Mouse (Mus musculus) embryonic facial prominence, embryonic 12.5 days (tissue): Measurements from ENCODE around the gene Ypel3. TPM values are rescaled to one million over a fixed set of nuclear protein-coding genes. Genes with fewer than 3 reads are reported as not detected.
"Not testable (repeated sequence)": the region's sequence is repeated elsewhere in the genome, so short reads cannot be mapped to it uniquely, and the experiment has no call there.

ENCODE experiments used
- ATAC-seq: fragments of 200-750 bp; cut with Nextera tagmentation; 2 replicates; pipeline ENCODE4 v1.8.0; 2017; ENCODE audit not compliant: insufficient number of reproducible peaks, insufficient read depth, low FRiP score, low TSS enrichment
- H3K27ac ChIP-seq: fragments of 300-500 bp; sonication (generic); 2 replicates; pipeline ENCODE4 v1.5.1; 2016; ENCODE audit warnings: mild to moderate bottlenecking
- H3K27me3 ChIP-seq: fragments of 300-500 bp; sonication (generic); 2 replicates; pipeline ENCODE4 v1.6.1; 2016; ENCODE audit warnings: mild to moderate bottlenecking, moderate library complexity
- H3K36me3 ChIP-seq: fragments of 300-500 bp; sonication (generic); 2 replicates; pipeline ENCODE4 v1.6.1; 2016; ENCODE audit warnings: mild to moderate bottlenecking
- H3K4me1 ChIP-seq: fragments of 300-500 bp; sonication (generic); 2 replicates; pipeline ENCODE4 v1.6.1; 2016
- H3K4me2 ChIP-seq: fragments of 300-500 bp; sonication (generic); replicated peaks from 2 replicates; pipeline ENCODE4 v1.6.1; 2016; ENCODE audit warnings: mild to moderate bottlenecking, moderate library complexity
- H3K4me3 ChIP-seq: fragments of 300-500 bp; sonication (generic); 2 replicates; pipeline ENCODE4 v1.5.1; 2016; ENCODE audit warnings: mild to moderate bottlenecking
- H3K9ac ChIP-seq: fragments of 300-500 bp; sonication (generic); 2 replicates; pipeline ENCODE4 v1.6.1; 2016; ENCODE audit warnings: mild to moderate bottlenecking, moderate library complexity
- H3K9me3 ChIP-seq: fragments of 300-500 bp; sonication (generic); 2 replicates; pipeline ENCODE4 v1.6.1; 2016; ENCODE audit warnings: mild to moderate bottlenecking, moderate library complexity
- WGBS: fragments of 180-500 bp; shearing (Covaris S2); methylation state at CpG from one replicate; pipeline ENCODE4 v1.1.7; 2016; 5-methylcytosine and 5-hydroxymethylcytosine counted together
- polyA plus RNA-seq: library from polyadenylated mRNA; unstranded; fragments of >200 nt; fragmentation: Nextera tagmentation; extraction: Ambion mirVana; gene quantifications from 2 replicates; pipeline ENCODE4 v1.2.1, GENCODE M21; 2016

Ypel3 gene
- polyA plus RNA-seq, 1 experiment from 2014 or later = 118 TPM

DNA sequence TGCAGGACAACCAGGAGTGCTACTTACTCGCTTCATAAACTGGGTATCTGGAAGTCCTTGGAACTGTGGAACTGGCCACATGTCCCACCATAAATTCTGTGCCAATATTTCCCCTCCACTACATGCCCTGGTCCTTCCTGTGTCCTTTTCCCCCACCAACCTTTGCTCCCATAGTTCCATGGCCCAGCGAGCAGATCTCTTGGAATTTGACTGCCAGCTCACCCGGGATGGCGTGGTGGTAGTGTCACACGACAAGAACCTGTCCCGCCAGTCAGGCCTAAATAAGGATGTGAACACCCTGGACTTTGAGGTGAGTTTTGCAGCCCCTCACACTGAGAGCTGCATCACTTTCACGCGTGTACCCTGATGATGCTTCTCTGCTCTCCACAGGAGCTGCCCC, 9.8 kb upstream of the Ypel3 start:
- Histone ChIP-seq H3K4me3 (no peak overlapping the region), H3K36me3 (peaks cover 74% of the 10 kb centered on the region), H3K4me2 (no peak overlapping the region), H3K27ac (no peak overlapping the region), H3K9ac (no peak overlapping the region), H3K9me3 (no peaks in the 10 kb centered on the region), H3K27me3 (no peaks in the 10 kb centered on the region), H3K4me1 (0 out of 2 replicates have a peak, but pooled peaks cover 6% of the 10 kb centered on the region)
- 88% methylated on average over 8 of the region's 8 CpGs for WGBS
- ATAC-seq = no peak

DNA sequence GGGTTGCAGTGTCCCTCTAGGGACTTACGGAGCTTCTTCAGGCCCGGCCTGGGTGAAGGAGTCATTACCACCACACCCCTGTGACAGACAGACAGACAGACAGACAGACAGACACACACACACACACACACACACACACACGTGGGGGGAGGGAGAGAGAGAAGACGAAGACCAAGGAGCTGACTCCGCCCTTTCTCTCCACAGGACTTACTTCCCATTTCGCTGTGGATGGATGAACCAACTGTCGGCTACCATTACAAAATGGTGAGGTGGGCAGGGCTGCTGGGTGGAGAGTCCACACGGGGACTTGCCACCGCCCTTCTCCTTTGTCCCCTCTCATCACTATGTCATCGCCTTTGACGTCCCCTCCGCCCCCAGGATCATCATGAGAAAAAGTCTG, 6.0 kb upstream of the Ypel3 start:
- no peaks in the 10 kb centered on the region for H3K27me3 ChIP-seq
- H3K9ac ChIP-seq = no peak overlapping the region
- no peak overlapping the region for H3K27ac ChIP-seq
- WGBS = 84% methylated on average over 12 of the region's 12 CpGs
- H3K4me2 ChIP-seq = no peak overlapping the region
- ATAC-seq = no peak
- H3K4me3 ChIP-seq = no peak overlapping the region
- H3K9me3 ChIP-seq = no peaks in the 10 kb centered on the region
- H3K36me3 ChIP-seq = peaks cover 51% of the 10 kb centered on the region
- H3K4me1 ChIP-seq = peaks cover 4% of the 10 kb centered on the region

DNA sequence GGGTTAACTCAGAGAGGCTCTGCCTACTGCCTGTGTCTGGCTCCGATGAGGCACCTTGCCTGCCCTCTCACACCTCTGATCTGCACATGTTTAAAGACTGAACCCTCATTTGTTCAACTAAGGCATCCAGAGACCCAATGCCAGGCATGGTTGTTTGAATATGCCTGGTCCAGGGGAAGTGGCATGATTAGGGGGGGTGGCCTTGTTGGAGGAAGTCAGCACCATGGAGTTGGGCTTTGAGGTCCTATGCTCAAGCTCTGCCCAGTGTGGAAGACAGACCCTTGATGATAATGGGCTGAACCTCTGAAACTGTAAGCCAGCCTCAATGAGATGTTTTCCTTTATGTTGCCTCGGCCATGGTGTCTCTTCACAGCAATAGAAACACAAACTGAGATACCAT, 3.4 kb upstream of the Ypel3 start:
- Histone ChIP-seq H3K4me3 (no peak overlapping the region), H3K36me3 (peaks cover 26% of the 10 kb centered on the region), H3K27ac (no peak overlapping the region), H3K9ac (no peak overlapping the region), H3K4me1 (peaks cover 24% of the 10 kb centered on the region), H3K9me3 (no peaks in the 10 kb centered on the region), H3K27me3 (no peaks in the 10 kb centered on the region), H3K4me2 (no peak overlapping the region)
- 82% methylated on average over 2 of the region's 2 CpGs for WGBS
- ATAC-seq = no peak

DNA sequence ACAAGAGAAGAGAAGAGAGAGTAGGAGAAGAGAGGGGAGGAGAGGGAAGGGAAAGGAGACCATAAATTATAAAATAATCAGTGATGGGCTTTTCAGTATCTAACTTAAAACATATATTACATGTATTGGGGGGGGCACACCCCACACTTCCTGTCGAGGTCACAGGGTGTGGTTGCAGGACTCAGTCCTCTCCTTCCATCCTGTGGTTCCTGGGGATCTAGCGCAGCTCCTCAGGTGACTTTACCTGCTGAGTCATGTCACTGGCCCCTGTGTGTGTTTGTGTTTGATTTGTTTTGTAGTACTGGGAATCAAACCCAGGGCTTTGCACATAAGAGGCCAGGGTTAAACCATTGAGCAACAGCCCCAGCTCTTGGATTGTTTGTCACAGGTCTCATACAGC, 2.3 kb upstream of the Ypel3 start:
- Histone ChIP-seq H3K4me2 (no peak overlapping the region), H3K9ac (no peak overlapping the region), H3K27me3 (no peaks in the 10 kb centered on the region), H3K27ac (no peak overlapping the region), H3K36me3 (peaks cover 25% of the 10 kb centered on the region), H3K4me3 (no peak overlapping the region), H3K9me3 (no peaks in the 10 kb centered on the region), H3K4me1 (peaks cover 24% of the 10 kb centered on the region)
- ATAC-seq = no peak
- WGBS = 82% methylated on average over 2 of the region's 2 CpGs

DNA sequence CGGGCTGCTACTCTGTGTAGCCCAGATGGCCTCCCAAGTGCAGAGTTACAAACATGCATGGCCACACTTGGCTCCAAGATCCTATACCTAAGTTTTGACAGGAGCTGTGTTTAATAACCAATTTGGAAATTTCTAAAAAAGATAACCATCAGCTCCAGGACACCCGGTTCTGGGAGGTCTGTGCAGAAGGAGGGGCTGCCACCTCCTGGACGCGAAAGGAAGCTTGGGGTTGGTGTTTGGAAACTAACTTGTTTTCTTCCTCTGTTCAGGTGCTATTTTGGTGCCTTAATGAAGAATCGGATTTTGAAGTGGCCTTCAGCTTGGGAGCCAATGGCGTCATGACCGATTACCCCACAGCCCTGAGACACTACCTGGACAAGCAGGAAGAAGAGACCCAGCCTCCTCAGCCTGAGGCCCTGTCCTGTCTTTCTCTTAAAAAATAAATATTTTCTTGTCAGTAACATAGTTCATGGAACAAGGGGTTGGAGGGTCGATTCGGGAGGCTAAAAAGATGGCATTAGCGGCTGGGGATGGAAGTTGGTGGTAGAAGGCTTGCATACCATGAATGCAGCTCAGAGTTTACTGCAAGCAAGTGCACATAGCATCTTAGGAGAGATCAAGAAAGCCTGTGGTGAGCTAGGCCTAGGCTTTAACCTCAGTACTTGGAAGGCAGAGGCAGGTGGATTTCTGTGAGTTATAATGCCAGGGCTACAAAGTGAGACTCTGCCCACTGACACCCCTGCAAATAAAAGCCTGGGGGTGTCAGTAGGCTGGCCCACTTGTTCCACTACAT, 1.4 kb upstream of the Ypel3 start:
- ATAC-seq = no peak

DNA sequence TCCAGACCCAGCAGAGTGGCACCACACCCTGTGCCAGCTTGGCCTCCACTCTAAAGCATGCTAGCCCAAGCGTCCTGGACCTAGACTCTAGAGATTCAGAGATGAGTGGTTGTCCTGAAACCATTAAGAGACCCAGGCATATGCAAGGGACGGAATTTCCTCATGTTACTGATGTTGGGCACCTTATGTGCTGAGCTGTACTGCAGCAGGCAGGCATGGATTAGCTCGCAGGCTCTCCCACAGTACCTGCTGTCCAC, 849 bp upstream of the Ypel3 start:
- H3K9ac ChIP-seq = peak overlapping the region; percentile 47
- H3K27me3 ChIP-seq = no peaks in the 10 kb centered on the region
- H3K4me1 ChIP-seq = peaks cover 30% of the 10 kb centered on the region
- peak overlapping the region; percentile 88 for H3K27ac ChIP-seq
- peak overlapping the region; percentile 75; the same call in 1 of the 2 replicates for H3K4me3 ChIP-seq
- 63% methylated on average over 3 of the region's 3 CpGs for WGBS
- H3K4me2 ChIP-seq = peak overlapping the region; percentile 87
- peaks cover 15% of the 10 kb centered on the region for H3K36me3 ChIP-seq
- ATAC-seq = no peak
- no peaks in the 10 kb centered on the region for H3K9me3 ChIP-seq

More for the DNA sequence above, 1.4 kb upstream of the Ypel3 start:
- peak overlapping the region; percentile 88; the same call in 1 of the 2 replicates for H3K27ac ChIP-seq
- H3K9ac ChIP-seq = peak overlapping the region; percentile 47; the same call in 1 of the 2 replicates
- peaks cover 19% of the 10 kb centered on the region for H3K36me3 ChIP-seq
- H3K4me1 ChIP-seq = peaks cover 29% of the 10 kb centered on the region
- no peaks in the 10 kb centered on the region for H3K9me3 ChIP-seq
- WGBS = 79% methylated on average over 10 of the region's 10 CpGs
- H3K4me3 ChIP-seq = no peak overlapping the region
- H3K4me2 ChIP-seq = 0 out of 2 replicates have a peak overlapping the region, but pooled peaks have one; percentile 87
- H3K27me3 ChIP-seq = no peaks in the 10 kb centered on the region

DNA sequence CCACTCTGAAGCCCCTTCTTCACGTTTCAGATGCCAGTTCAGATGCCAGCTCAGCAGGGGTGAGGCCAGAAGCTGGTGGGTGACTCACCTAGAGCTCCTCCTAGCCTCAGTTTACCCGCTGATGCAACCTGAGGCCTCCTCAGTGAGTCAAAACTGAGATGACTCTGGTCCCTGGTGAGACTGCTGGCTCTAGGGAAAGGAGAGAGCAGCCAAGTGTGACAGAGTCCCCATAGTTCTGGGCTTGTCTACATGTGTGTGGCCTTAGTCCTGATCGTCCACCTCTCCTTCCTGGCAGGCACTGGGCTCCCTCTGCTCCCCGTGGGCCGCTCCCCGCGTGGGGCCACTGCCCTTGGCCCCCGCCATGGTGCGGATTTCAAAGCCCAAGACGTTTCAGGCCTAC, 721 bp downstream of the Ypel3 start:
- 44% methylated on average over 8 of the region's 10 CpGs for WGBS
- peaks cover 10% of the 10 kb centered on the region for H3K36me3 ChIP-seq
- peaks cover 39% of the 10 kb centered on the region for H3K4me1 ChIP-seq
- peak overlapping the region; percentile 88; the same call in 1 of the 2 replicates for H3K27ac ChIP-seq
- ATAC-seq = no peak
- H3K9ac ChIP-seq = peak overlapping the region; percentile 89
- peak overlapping the region; percentile 75 for H3K4me3 ChIP-seq
- peak overlapping the region; percentile 87 for H3K4me2 ChIP-seq
- no peaks in the 10 kb centered on the region for H3K27me3 ChIP-seq
- H3K9me3 ChIP-seq = no peaks in the 10 kb centered on the region

- Histone ChIP-seq H3K36me3 (peaks cover 5% of the 10 kb centered on the region), H3K4me3 (no peak overlapping the region), H3K4me2 (peak overlapping the region; percentile 87), H3K9ac (peak overlapping the region; percentile 89; the same call in 1 of the 2 replicates), H3K4me1 (peaks cover 39% of the 10 kb centered on the region), H3K27me3 (no peaks in the 10 kb centered on the region), H3K27ac (no peak overlapping the region), H3K9me3 (no peaks in the 10 kb centered on the region)
- WGBS = 87% methylated on average over 3 of the region's 3 CpGs
- ATAC-seq = no peak
These were observed 1.4 kb downstream of the Ypel3 start for GRCm38 (mm10) chr7:126778147-126778546.

GRCm38 (mm10) chr7:126779101-126779500, 2.3 kb downstream of the Ypel3 start:
- peaks cover 39% of the 10 kb centered on the region for H3K4me1 ChIP-seq

DNA sequence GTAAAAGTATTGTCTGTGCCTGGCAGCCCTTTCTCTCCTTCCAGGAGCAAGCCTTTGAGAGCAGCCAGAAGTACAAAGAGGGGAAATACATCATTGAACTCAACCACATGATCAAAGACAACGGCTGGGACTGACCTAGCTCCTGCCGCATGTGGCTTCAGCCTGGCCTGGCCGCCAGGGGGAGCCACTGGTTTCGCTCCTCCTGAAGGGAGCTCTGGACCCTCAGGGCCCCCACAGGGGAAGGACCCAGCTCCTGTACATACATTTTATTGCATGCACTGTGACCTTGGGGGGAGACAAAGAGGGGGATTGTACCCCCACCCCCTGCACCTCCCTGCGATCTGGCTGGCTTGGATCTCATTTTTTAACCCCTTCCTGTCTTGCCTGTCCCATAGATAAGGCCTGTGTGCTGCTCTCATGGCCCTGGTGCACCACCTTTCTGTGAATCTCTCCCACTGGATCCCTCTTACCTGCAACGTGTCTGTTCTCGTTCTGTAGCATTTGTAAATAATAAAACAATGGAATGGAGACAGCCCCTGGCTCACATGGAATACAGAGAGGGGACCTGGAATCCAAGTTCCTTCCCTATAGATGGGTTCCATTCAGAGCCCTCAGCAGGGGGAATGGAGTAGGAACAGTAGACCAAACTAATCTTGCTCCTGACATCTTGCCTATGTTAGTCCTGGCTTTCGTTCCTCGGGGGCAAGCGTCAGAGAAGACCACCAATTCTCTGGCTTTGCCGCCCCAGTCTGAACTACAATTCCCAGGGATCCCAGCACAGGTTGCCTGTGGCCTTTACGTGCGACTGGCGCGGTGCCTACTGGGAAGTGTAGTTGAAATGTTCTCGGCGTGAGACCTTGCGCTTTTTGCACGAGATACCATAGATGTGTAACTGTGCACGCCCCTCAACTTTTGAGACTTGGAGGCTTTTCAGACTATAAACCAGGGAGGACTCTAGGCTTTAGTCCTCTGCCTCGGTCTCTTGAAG, 3.5 kb downstream of the Ypel3 start:
- peak overlapping the region; percentile 89 for H3K4me2 ChIP-seq
- peaks cover 39% of the 10 kb centered on the region for H3K4me1 ChIP-seq
- under 1% methylated on average over 21 of the region's 21 CpGs for WGBS
- H3K36me3 ChIP-seq = peaks cover 19% of the 10 kb centered on the region
- H3K27ac ChIP-seq = peak overlapping the region; percentile 75
- H3K9ac ChIP-seq = peak overlapping the region; percentile 43; the same call in 1 of the 2 replicates
- no peaks in the 10 kb centered on the region for H3K9me3 ChIP-seq
- no peaks in the 10 kb centered on the region for H3K27me3 ChIP-seq
- peak overlapping the region; percentile 34 for H3K4me3 ChIP-seq
- peak; percentile 62 for ATAC-seq

More at GRCm38 (mm10) chr7:126779101-126779500, 2.3 kb downstream of the Ypel3 start:
- not testable (repeated sequence) for H3K27ac ChIP-seq, H3K4me2 ChIP-seq, H3K4me3 ChIP-seq, ATAC-seq, H3K9me3 ChIP-seq, H3K36me3 ChIP-seq, H3K9ac ChIP-seq, H3K27me3 ChIP-seq
- 89% methylated on average over 7 of the region's 7 CpGs for WGBS

GRCm38 (mm10) chr7:126780971-126781635, 4.3 kb downstream of the Ypel3 start, which contains the start of gene Tbx6:
Gene Tbx6 (plus strand): TSS chr7:126781483.
- Histone ChIP-seq H3K4me1 (peaks cover 32% of the 10 kb centered on the region), H3K27ac (peak within 1 kb of the TSS; percentile 75), H3K4me2 (peak within 1 kb of the TSS; percentile 89), H3K27me3 (no peaks in the 10 kb centered on the region), H3K9ac (peak within 1 kb of the TSS; percentile 43), H3K36me3 (peaks cover 26% of the 10 kb centered on the region), H3K4me3 (peak within 1 kb of the TSS; percentile 34), H3K9me3 (no peaks in the 10 kb centered on the region)
- ATAC-seq = no peak
- 7% methylated on average over 22 of the region's 22 CpGs for WGBS
